Mouse (Mus musculus): ENCODE measurements around the gene B4galt3. TPM values are rescaled to one million over a fixed set of nuclear protein-coding genes. Genes with fewer than 3 reads are reported as not detected.

The B4galt3 gene
- polyA plus RNA-seq, 1 experiment from 2014 or later: 113 TPM

DNA sequence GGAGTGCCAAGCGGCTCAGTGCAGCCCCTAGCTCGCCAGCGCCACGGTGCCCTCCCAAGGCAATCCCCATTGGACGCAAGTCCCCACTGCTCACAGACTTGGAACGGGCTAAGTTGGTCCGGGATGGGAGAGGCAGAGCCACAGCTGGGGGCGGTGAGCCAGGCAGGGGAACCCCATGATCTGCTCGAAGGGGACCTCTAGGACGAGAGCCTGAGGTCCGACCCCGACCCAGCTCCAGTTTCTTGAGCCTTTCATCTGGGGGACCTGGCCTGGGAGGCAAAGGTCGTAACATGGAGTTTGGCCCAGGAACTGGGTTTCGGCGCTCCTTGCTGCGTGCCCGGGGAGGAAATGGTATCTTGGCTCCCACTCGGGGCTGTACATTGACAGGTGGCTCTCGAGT, 16.4 kb downstream of the B4galt3 start:
- WGBS: 86% methylated on average over 19 of the region's 19 CpGs
- no peaks in the 10 kb centered on the region for H3K27me3 ChIP-seq (ENCODE audit: control insufficient read depth, insufficient read depth, low read depth, low read length)
- H3K4me1 ChIP-seq (ENCODE audit: control insufficient read depth, insufficient read depth, low read length): peaks cover 27% of the 10 kb centered on the region
- ATAC-seq: no peak
- peak overlapping the region; percentile 88 for H3K4me3 ChIP-seq (ENCODE audit: low read depth, low read length)
- peaks cover 18% of the 10 kb centered on the region for H3K36me3 ChIP-seq (ENCODE audit: control insufficient read depth, insufficient read depth, low read length)
- no peak overlapping the region; the same call in 1 of the 2 replicates for H3K27ac ChIP-seq (ENCODE audit: low read length)
- H3K9ac ChIP-seq (ENCODE audit: low read depth, low read length): peak overlapping the region; percentile 98; the same call in 1 of the 2 replicates
- no peaks in the 10 kb centered on the region for H3K9me3 ChIP-seq (replicated peaks; ENCODE audit: control insufficient read depth, low read length, poor library complexity, severe bottlenecking)
- H3K4me2 ChIP-seq (ENCODE audit: low read length): peak overlapping the region; percentile 61

DNA sequence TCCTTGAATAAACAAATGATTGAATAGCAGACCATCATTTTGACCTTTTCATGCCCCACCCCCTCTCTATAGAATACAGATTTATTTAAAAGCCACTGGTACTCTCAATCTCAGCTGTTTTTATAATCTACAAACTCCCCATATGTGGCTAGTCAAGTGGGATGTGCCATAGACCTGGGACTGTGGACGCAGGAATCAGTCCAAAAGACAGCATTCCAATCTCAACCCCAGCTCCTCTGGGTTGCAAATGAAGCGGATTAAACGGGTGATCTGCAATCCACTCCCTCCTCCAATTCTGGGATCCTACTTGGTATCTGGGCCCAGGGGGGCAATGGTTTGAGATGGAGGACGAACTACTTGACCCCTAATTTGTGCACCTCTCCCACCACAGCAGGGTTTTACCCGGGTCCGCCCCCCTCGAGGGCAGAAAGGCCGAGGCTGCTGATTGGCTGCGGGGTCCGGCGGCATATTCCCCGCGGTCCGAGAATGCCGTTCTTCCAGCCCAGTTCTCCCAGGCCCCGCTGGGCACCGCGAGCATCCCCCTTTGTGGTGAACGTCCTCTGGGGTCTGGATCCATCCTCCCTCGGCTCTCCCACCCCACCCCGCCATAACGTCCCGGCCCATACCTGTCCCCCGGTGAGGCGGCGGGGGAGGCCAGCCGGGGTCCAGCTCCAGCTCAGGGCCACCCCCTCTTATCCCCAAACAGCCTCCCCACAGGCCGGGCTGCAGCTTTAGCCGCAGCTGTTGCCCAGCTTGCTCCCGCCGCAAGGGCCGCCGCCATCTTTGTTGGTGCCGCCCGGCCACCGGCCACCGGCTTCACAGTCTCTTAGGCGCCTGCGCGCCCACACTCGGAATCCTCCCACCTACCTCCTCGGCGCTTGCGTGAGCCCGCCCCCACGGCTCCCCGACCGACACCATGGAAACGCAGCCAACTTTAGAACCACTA, 17.3 kb downstream of the B4galt3 start, which contains the start of gene Usp21:
Gene Usp21 (minus strand): TSS at position 856 of the 946 bp plus-strand sequence.
- peak within 1 kb of the TSS; percentile 61 for H3K4me2 ChIP-seq (ENCODE audit: low read length)
- H3K36me3 ChIP-seq (ENCODE audit: control insufficient read depth, insufficient read depth, low read length): peaks cover 18% of the 10 kb centered on the region
- peak within 1 kb of the TSS; percentile 98 for H3K9ac ChIP-seq (ENCODE audit: low read depth, low read length)
- no peaks in the 10 kb centered on the region for H3K9me3 ChIP-seq (replicated peaks; ENCODE audit: control insufficient read depth, low read length, poor library complexity, severe bottlenecking)
- H3K27ac ChIP-seq (ENCODE audit: low read length): peak within 1 kb of the TSS; percentile 95
- peaks cover 22% of the 10 kb centered on the region for H3K4me1 ChIP-seq (ENCODE audit: control insufficient read depth, insufficient read depth, low read length)
- H3K27me3 ChIP-seq (ENCODE audit: control insufficient read depth, insufficient read depth, low read depth, low read length): no peaks in the 10 kb centered on the region
- ATAC-seq: peak; percentile 96
- under 1% methylated on average over 49 of the region's 49 CpGs for WGBS
- H3K4me3 ChIP-seq (ENCODE audit: low read depth, low read length): peak within 1 kb of the TSS; percentile 88

DNA sequence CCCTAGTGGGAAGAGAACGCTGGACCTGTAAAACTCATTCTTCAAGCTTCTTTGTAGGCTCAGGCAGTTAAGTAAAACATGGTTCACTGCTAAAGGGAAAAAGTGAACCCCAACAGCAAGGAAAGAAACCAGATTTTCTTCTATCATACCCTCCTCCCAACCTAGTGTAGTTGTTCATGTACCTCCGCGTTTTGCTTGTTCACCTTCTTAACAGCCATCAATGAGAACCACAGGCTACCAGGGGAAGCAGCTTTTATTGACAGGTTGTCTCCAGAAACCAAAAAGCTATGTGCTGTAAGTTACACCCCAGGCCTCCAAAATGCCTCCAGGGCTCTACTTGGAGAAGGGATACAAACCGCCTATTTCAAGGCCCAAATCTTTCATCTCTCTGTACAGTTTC, 18.2 kb downstream of the B4galt3 start:
- no peak for ATAC-seq
- H3K9ac ChIP-seq (ENCODE audit: low read depth, low read length): no peak overlapping the region
- H3K27me3 ChIP-seq (ENCODE audit: control insufficient read depth, insufficient read depth, low read depth, low read length): no peaks in the 10 kb centered on the region
- peak overlapping the region; percentile 43 for H3K4me2 ChIP-seq (ENCODE audit: low read length)
- H3K9me3 ChIP-seq (replicated peaks; ENCODE audit: control insufficient read depth, low read length, poor library complexity, severe bottlenecking): no peaks in the 10 kb centered on the region
- H3K36me3 ChIP-seq (ENCODE audit: control insufficient read depth, insufficient read depth, low read length): peaks cover 14% of the 10 kb centered on the region
- H3K27ac ChIP-seq (ENCODE audit: low read length): peak overlapping the region; percentile 95
- H3K4me3 ChIP-seq (ENCODE audit: low read depth, low read length): peak overlapping the region; percentile 88; the same call in 1 of the 2 replicates
- WGBS: 57% methylated on average over 4 of the region's 4 CpGs
- H3K4me1 ChIP-seq (ENCODE audit: control insufficient read depth, insufficient read depth, low read length): peaks cover 24% of the 10 kb centered on the region

DNA sequence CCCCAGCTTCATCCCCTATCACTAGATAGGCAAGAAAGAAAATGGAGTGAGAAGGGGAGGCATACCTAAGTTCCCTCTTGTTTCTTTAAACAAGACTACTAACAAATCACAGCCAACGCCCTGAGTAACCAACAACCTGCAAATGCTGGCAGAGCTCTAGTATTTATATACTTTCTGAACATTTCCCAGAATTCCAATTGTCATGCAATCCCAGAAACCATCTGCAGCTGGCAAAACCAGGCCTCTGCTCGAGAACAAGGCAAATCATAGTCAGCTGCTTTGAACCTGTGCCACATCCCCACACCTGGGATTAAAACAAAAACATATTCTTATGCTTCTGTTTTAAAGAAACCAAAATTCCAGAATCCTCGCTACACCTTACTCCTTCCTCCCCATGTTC, 23.2 kb downstream of the B4galt3 start:
- 88% methylated on average over 3 of the region's 3 CpGs for WGBS
- H3K27ac ChIP-seq (ENCODE audit: low read length): no peak overlapping the region; the same call in 1 of the 2 replicates

DNA sequence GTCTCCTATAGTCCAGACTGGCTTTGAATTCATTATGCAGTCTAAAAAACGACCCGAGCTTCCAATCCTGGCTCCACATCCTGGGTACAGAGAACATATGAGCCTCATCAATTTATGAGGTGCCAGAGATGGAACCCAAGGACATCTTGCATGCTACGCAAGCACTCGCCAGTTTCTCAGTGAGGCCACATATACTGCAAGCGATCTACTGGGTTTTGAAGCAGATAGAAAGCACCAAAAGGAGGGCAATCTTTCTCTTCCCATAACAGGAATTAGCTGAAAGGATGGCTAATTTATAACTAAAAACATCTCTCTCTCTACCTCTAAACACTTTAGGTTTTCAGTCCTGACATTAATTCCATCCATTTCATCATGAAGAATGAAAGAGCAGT, 23.8 kb downstream of the B4galt3 start:
- Histone ChIP-seq H3K4me2 (ENCODE audit: low read length) (peak overlapping the region; percentile 69), H3K9ac (ENCODE audit: low read depth, low read length) (peak overlapping the region; percentile 77), H3K27ac (ENCODE audit: low read length) (peak overlapping the region; percentile 94), H3K9me3 (replicated peaks; ENCODE audit: control insufficient read depth, low read length, poor library complexity, severe bottlenecking) (no peaks in the 10 kb centered on the region), H3K36me3 (ENCODE audit: control insufficient read depth, insufficient read depth, low read length) (no peaks in the 10 kb centered on the region; the same call in 1 of the 2 replicates), H3K27me3 (ENCODE audit: control insufficient read depth, insufficient read depth, low read depth, low read length) (peaks cover 11% of the 10 kb centered on the region), H3K4me1 (ENCODE audit: control insufficient read depth, insufficient read depth, low read length) (peaks cover 12% of the 10 kb centered on the region), H3K4me3 (ENCODE audit: low read depth, low read length) (peak overlapping the region; percentile 68)
- no peak for ATAC-seq
- 33% methylated on average over 5 of the region's 5 CpGs for WGBS

More for the DNA sequence above, 23.2 kb downstream of the B4galt3 start:
- peak overlapping the region; percentile 68 for H3K4me3 ChIP-seq (ENCODE audit: low read depth, low read length)
- peaks cover 12% of the 10 kb centered on the region for H3K4me1 ChIP-seq (ENCODE audit: control insufficient read depth, insufficient read depth, low read length)
- H3K9ac ChIP-seq (ENCODE audit: low read depth, low read length): no peak overlapping the region
- no peaks in the 10 kb centered on the region; the same call in 1 of the 2 replicates for H3K36me3 ChIP-seq (ENCODE audit: control insufficient read depth, insufficient read depth, low read length)
- H3K27me3 ChIP-seq (ENCODE audit: control insufficient read depth, insufficient read depth, low read depth, low read length): peaks cover 11% of the 10 kb centered on the region
- H3K9me3 ChIP-seq (replicated peaks; ENCODE audit: control insufficient read depth, low read length, poor library complexity, severe bottlenecking): no peaks in the 10 kb centered on the region
- ATAC-seq: no peak
- peak overlapping the region; percentile 69 for H3K4me2 ChIP-seq (ENCODE audit: low read length)

DNA sequence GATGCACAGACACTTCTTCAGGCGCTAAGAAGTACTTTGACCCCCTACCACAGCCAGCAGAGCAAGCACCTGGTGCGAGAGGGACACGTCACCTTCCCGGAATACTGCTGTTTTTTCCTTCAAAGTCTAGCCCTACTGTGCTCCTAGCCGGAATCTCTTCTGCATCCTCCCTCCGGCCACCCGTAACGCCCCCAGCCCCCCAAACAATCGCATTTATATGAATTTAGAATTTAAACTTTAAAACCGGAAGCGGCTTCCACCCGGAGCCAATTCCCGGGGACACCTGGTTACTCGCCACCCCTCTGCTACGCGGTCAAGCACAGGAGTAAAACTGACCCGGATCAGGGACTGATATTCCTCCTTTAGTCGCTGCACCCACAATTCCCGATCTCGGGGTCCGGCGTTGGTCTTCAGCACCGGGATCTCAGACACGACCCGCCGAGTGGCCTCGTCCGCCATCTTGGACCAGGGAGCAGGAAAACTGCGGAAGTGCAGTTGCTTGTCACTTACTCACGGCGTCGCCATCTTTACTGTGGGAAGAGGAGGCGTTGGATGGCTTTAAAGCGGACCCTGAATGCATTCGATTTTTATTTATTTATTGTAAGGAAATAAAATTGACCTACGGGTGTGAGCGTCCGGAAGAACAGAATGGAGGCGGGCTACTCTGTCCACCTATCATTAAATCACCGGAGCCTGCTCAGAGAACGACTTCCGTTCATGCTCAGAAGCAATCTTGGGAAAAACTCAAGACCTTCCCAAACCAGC, 24.4 kb downstream of the B4galt3 start, which contains the start of gene Ufc1:
Gene Ufc1 (minus strand): TSS at position 727 of the 765 bp plus-strand sequence.
- H3K27ac ChIP-seq (ENCODE audit: low read length): peak within 1 kb of the TSS; percentile 94
- no peaks in the 10 kb centered on the region for H3K36me3 ChIP-seq (ENCODE audit: control insufficient read depth, insufficient read depth, low read length)
- peak within 1 kb of the TSS; percentile 68 for H3K4me3 ChIP-seq (ENCODE audit: low read depth, low read length)
- peak; percentile 88 for ATAC-seq
- under 1% methylated on average over 42 of the region's 42 CpGs for WGBS
- H3K4me2 ChIP-seq (ENCODE audit: low read length): peak within 1 kb of the TSS; percentile 69
- H3K4me1 ChIP-seq (ENCODE audit: control insufficient read depth, insufficient read depth, low read length): peaks cover 12% of the 10 kb centered on the region
- H3K27me3 ChIP-seq (ENCODE audit: control insufficient read depth, insufficient read depth, low read depth, low read length): peaks cover 11% of the 10 kb centered on the region
- H3K9me3 ChIP-seq (replicated peaks; ENCODE audit: control insufficient read depth, low read length, poor library complexity, severe bottlenecking): no peaks in the 10 kb centered on the region
- peak within 1 kb of the TSS; percentile 77 for H3K9ac ChIP-seq (ENCODE audit: low read depth, low read length)

DNA sequence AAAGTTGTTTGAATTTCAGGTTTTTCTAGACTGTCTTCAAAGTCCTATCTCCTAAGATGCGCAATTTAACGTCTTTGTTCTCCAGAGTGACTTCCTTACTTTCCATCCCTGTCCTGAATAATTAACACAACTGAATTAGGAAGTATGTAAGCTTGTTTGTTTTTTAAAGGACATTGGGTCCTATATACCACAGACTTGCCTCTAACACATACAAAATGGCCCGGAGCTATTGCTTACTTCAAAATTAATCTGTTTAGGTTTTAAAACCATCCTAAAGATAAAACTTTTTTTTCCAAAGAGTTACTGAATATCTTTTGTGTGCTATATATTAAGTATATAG, 24.9 kb downstream of the B4galt3 start:
- peaks cover 11% of the 10 kb centered on the region for H3K27me3 ChIP-seq (ENCODE audit: control insufficient read depth, insufficient read depth, low read depth, low read length)
- WGBS: 15% methylated on average over 3 of the region's 3 CpGs
- no peaks in the 10 kb centered on the region for H3K9me3 ChIP-seq (replicated peaks; ENCODE audit: control insufficient read depth, low read length, poor library complexity, severe bottlenecking)
- peak overlapping the region; percentile 77; the same call in 1 of the 2 replicates for H3K9ac ChIP-seq (ENCODE audit: low read depth, low read length)
- H3K36me3 ChIP-seq (ENCODE audit: control insufficient read depth, insufficient read depth, low read length): no peaks in the 10 kb centered on the region
- H3K4me2 ChIP-seq (ENCODE audit: low read length): peak overlapping the region; percentile 59
- peak overlapping the region; percentile 94 for H3K27ac ChIP-seq (ENCODE audit: low read length)
- peak overlapping the region; percentile 68 for H3K4me3 ChIP-seq (ENCODE audit: low read depth, low read length)
- H3K4me1 ChIP-seq (ENCODE audit: control insufficient read depth, insufficient read depth, low read length): peaks cover 12% of the 10 kb centered on the region
- ATAC-seq: peak; percentile 33

DNA sequence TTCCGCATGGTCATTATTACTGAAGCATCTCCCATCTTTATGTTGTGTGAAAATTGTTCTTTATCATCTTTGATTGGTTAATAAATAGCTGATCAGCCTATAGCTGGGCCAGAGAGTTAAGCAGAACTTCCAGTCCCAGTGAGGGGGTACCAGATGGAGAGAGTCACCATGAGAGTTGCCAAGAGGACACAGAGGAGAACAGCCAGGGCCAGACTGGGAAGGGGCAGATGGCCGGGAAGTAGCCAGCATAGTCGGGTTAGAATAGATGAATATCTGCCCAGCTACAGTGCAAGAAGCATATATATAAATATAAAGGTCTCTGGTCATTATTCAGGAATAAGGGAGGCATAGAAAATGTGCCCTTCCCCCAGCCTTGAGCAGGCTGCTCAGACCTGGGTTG, 28.1 kb downstream of the B4galt3 start:
- H3K36me3 ChIP-seq (ENCODE audit: control insufficient read depth, insufficient read depth, low read length): no peaks in the 10 kb centered on the region
- H3K9me3 ChIP-seq (replicated peaks; ENCODE audit: control insufficient read depth, low read length, poor library complexity, severe bottlenecking): no peaks in the 10 kb centered on the region
- H3K4me2 ChIP-seq (ENCODE audit: low read length): no peak overlapping the region
- H3K4me1 ChIP-seq (ENCODE audit: control insufficient read depth, insufficient read depth, low read length): peaks cover 11% of the 10 kb centered on the region
- no peak for ATAC-seq
- 67% methylated on average over 3 of the region's 3 CpGs for WGBS
- H3K4me3 ChIP-seq (ENCODE audit: low read depth, low read length): no peak overlapping the region
- H3K27ac ChIP-seq (ENCODE audit: low read length): no peak overlapping the region
- no peak overlapping the region for H3K9ac ChIP-seq (ENCODE audit: low read depth, low read length)
- H3K27me3 ChIP-seq (ENCODE audit: control insufficient read depth, insufficient read depth, low read depth, low read length): peaks cover 11% of the 10 kb centered on the region

All from midbrain, embryonic 16.5 days (tissue).